Mouse (Mus musculus) hindbrain, embryonic 15.5 days (tissue): Measurements from ENCODE around the gene Ern1. TPM values are rescaled to one million over a fixed set of nuclear protein-coding genes. Genes with fewer than 3 reads are reported as not detected.

Experiments
- ATAC-seq: fragments of 200-750 bp; cut with Nextera tagmentation; 2 replicates; pipeline ENCODE4 v1.8.0; 2017; ENCODE audit warnings: low read depth, moderate number of reproducible peaks, moderate TSS enrichment; ENCODE audit not compliant: low FRiP score
- H3K27ac ChIP-seq: fragments of 300-500 bp; sonication (generic); replicated peaks from 2 replicates; pipeline ENCODE4 v1.5.1; 2015; ENCODE audit warnings: mild to moderate bottlenecking, inconsistent platforms
- H3K27me3 ChIP-seq: fragments of 300-500 bp; sonication (generic); 2 replicates; pipeline ENCODE4 v1.6.1; 2015; ENCODE audit warnings: control low read depth, inconsistent platforms
- H3K36me3 ChIP-seq: fragments of 300-500 bp; sonication (generic); 2 replicates; pipeline ENCODE4 v1.6.1; 2015; ENCODE audit warnings: control low read depth, inconsistent platforms
- H3K4me1 ChIP-seq: fragments of 300-500 bp; sonication (generic); replicated peaks from 2 replicates; pipeline ENCODE4 v1.6.1; 2015; ENCODE audit warnings: control low read depth, inconsistent platforms
- H3K4me2 ChIP-seq: fragments of 300-500 bp; sonication (generic); 2 replicates; pipeline ENCODE4 v1.6.1; 2015; ENCODE audit warnings: moderate library complexity, mild to moderate bottlenecking, inconsistent platforms
- H3K4me3 ChIP-seq: fragments of 300-500 bp; sonication (generic); 2 replicates; pipeline ENCODE4 v1.5.1; 2015; ENCODE audit warnings: mild to moderate bottlenecking, inconsistent platforms
- H3K9ac ChIP-seq: fragments of 300-500 bp; sonication (generic); 2 replicates; pipeline ENCODE4 v1.6.1; 2015; ENCODE audit warnings: inconsistent platforms
- H3K9me3 ChIP-seq: fragments of 300-500 bp; sonication (generic); 2 replicates; pipeline ENCODE4 v1.6.1; 2016; ENCODE audit warnings: control low read depth, inconsistent platforms
- WGBS: fragments of 180-500 bp; shearing (Covaris S2); methylation state at CpG from one replicate; pipeline ENCODE4 v1.1.7; 2015; 5-methylcytosine and 5-hydroxymethylcytosine counted together
- polyA plus RNA-seq: library from polyadenylated mRNA; unstranded; fragments of >200 nt; fragmentation: Nextera tagmentation; extraction: Ambion mirVana; gene quantifications from 2 replicates; pipeline ENCODE4 v1.2.1, GENCODE M21; 2015

Gene Ern1
- polyA plus RNA-seq, 1 experiment from 2014 or later = 5.0 TPM

GRCm38 (mm10) chr11:106344910-106345309 is 142.7 kb downstream of the Ern1 start:
- H3K9ac ChIP-seq = no peak overlapping the region
- H3K4me3 ChIP-seq = no peak overlapping the region
- ATAC-seq = no peak
- 59% methylated on average over 6 of the region's 6 CpGs for WGBS
- no peak overlapping the region for H3K27ac ChIP-seq
- no peaks in the 10 kb centered on the region for H3K36me3 ChIP-seq
- no peaks in the 10 kb centered on the region for H3K4me1 ChIP-seq
- no peaks in the 10 kb centered on the region for H3K9me3 ChIP-seq
- no peaks in the 10 kb centered on the region for H3K27me3 ChIP-seq
- no peak overlapping the region for H3K4me2 ChIP-seq

Other genes starting within 250 kb of the Ern1 start
- 35.4 and 36.0 TPM in 2 replicates for gene Ftsj3, start 231.8 kb downstream of the Ern1 start, polyA plus RNA-seq
- gene Psmc5, start 231.7 kb downstream of the Ern1 start, polyA plus RNA-seq = 299 and 305 TPM in 2 replicates
- gene Smarcd2, start 214.9 kb downstream of the Ern1 start, polyA plus RNA-seq = 11.6 and 13.3 TPM in 2 replicates
- gene Tcam1, start 211.2 kb downstream of the Ern1 start, polyA plus RNA-seq = 0.14 and 0.18 TPM in 2 replicates
- gene Gh, start 186.0 kb downstream of the Ern1 start, polyA plus RNA-seq = not detected in 2 replicates
- gene Cd79b, start 173.1 kb downstream of the Ern1 start, polyA plus RNA-seq = 1.2 and 1.4 TPM in 2 replicates
- not detected in 2 replicates for gene Scn4a, start 134.6 kb downstream of the Ern1 start, polyA plus RNA-seq
- not detected in 2 replicates for gene Prr29, start 122.4 kb downstream of the Ern1 start, polyA plus RNA-seq
- gene Icam2, start 99.8 kb downstream of the Ern1 start, polyA plus RNA-seq = 13.0 and 17.2 TPM in 2 replicates
- gene Tex2, start 125.6 kb upstream of the Ern1 start, polyA plus RNA-seq = 30.3 and 32.2 TPM in 2 replicates